Mouse (Mus musculus): ENCODE data around the gene Dbh. TPM values are rescaled to one million over a fixed set of nuclear protein-coding genes. Genes with fewer than 3 reads are reported as not detected.

Gene Dbh
- 0.88 and 2.7 TPM in 2 replicates for polyA plus RNA-seq (2012; rRNA removed)

DNA sequence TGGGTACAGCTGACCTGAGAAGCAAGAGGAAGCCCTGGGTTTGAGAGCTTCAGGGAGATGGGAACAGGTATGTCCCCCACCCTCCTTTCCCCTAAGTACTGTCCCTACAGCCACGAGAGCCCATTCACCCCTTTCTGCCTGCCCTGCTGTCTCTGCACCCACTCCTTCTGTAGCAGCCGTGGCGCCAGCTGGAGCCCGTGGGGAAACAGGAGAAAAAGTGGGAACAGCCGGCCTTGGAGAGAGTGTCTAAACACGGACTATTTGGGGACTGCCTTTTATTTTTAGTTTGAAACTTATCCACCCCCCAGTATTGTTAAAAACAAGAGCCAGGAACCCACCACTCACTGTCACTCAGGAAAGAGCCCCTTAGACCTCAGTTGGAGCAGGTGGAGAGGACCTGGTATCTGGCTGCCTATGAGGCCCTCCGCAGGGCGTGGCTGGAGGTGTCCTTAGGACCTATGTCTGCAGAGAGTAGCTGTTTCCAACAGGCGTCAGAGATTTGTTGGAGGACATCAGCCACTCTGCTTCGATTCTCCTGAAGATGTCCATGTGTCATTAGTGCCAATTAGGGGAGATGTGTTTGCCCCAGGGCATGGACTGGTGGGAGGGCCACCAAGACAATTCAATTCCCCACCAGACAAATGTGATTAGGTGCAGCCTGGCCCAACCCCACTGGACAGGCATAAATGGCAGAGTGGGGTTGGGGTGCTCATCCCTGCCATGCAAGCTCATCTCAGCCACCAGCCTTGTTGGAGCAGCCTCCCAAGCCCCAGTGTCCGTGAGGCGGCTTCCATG, at the start of gene Dbh:
TSS of gene Dbh (plus strand) at position 438 of the 795 bp plus-strand sequence.
- no peak for DNase-seq (ENCODE audit: low read depth)
- no peak for TF ChIP-seq CTCF (IDR thresholded peaks at IDR 0.05; ENCODE audit: borderline replicate concordance, extremely low read depth, insufficient read depth, insufficient read length)
- no peak for TF ChIP-seq POLR2A (IDR thresholded peaks at IDR 0.05; ENCODE audit: borderline replicate concordance, extremely low read depth, insufficient read depth, insufficient read length, poor library complexity, severe bottlenecking)

DNA sequence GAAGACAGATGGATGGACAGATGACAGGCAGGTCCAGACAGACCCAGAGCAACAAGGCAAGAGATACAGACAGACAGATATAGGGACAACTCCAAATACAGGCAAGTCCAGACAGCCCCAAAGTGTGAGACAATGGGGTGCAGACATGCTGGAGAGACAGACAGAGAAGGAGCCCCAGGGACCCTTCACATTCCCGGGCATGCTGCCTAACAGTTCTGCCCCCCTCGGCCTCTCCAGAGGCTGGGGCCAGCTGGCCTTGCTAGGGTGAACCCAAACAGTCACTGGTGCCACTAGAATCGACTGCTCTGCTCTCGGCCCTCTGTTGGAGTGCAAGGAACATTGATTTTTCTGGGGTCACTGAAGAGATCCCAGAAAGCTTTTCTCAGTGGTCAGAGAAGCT, 46.6 kb upstream of the Dbh start:
- no peak for DNase-seq (ENCODE audit: low read depth)
- TF ChIP-seq CTCF (IDR thresholded peaks at IDR 0.05; ENCODE audit: borderline replicate concordance, extremely low read depth, insufficient read depth, insufficient read length): no peak
- TF ChIP-seq POLR2A (IDR thresholded peaks at IDR 0.05; ENCODE audit: borderline replicate concordance, extremely low read depth, insufficient read depth, insufficient read length, poor library complexity, severe bottlenecking): no peak

DNA sequence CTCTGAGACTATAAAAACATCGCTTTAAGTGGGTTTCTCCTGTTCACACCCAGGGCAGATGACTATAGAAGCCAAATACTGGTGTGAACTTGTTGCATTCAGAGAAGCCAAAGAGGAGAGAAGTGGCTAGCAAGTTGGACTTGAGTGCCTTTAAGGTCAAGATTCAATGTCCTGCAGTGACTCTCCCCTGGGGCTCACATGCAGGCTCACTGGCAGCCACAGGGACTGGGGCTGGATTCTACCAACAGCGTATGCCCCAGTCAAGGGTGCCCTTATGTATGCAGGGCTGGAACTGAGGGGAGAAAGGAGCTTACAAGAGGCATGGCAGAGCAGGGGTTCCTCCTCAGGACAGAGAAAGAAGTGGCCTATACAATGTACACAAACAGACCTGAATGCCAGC, 45.3 kb upstream of the Dbh start:
- DNase-seq (ENCODE audit: low read depth): no peak

DNA sequence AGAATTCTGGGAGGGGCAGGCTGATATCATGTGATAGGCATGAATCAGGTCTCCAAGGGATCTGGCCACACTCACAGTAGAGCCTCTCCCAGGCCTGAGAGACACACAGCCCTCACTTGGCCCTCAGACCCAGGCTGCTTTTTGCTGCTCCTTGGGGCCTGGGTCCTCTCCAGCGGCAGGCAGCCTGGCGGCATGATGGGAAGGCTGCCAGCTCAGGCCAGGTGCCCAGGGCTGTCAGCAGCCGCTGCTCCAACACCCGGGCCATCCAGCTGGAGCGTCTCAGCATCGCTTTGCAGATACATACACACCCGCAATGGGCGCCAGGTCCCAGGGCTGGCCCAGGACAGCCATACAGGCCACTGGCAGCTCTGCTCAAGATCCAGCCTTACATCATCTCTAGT, 44.8 kb upstream of the Dbh start:
- peak; percentile 76 for DNase-seq (ENCODE audit: low read depth)
- no peak for TF ChIP-seq POLR2A (IDR thresholded peaks at IDR 0.05; ENCODE audit: borderline replicate concordance, extremely low read depth, insufficient read depth, insufficient read length, poor library complexity, severe bottlenecking)
- no peak for TF ChIP-seq CTCF (IDR thresholded peaks at IDR 0.05; ENCODE audit: borderline replicate concordance, extremely low read depth, insufficient read depth, insufficient read length)

More for the DNA sequence above, 45.3 kb upstream of the Dbh start:
- TF ChIP-seq POLR2A (IDR thresholded peaks at IDR 0.05; ENCODE audit: borderline replicate concordance, extremely low read depth, insufficient read depth, insufficient read length, poor library complexity, severe bottlenecking) (no peak), CTCF (IDR thresholded peaks at IDR 0.05; ENCODE audit: borderline replicate concordance, extremely low read depth, insufficient read depth, insufficient read length) (no peak)

DNA sequence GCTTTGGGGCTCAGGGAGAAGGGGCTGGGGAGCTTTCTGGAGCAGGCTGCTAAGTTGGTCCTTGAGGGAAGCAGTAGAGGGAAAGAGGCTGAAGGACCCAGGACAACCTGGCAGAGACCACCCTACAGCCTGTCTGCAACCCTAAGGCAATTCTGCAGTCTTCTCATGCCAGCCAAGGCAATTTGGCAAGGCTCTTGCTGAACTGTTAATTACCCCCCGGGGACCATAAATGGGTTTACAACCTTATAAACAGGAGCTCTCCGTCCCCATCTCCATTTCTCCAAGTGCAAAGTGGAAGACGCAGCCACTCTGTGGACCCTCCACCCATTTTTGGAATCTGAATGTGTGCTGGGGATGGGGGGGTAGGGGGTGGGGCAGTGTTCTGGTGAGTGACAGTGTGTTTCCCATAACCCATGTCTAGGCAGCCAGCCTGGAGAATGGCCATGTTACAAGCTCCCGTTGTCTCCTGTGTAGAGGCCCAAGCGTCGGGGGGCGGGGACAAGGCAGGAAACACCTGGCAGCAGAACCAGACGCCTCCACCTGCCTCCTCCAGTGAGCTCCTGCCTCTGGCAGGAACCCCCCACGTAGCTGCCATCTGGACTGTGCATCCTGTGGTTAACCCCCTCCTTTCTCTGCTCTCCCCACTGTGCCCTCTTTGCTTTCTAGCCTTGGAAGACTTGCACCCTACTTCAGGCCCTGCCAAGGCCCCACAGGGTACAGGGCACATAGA, 43.2 kb upstream of the Dbh start:
- peak; percentile 73 for DNase-seq (ENCODE audit: low read depth)
- TF ChIP-seq CTCF (IDR thresholded peaks at IDR 0.05; ENCODE audit: borderline replicate concordance, extremely low read depth, insufficient read depth, insufficient read length): no peak
- TF ChIP-seq POLR2A (IDR thresholded peaks at IDR 0.05; ENCODE audit: borderline replicate concordance, extremely low read depth, insufficient read depth, insufficient read length, poor library complexity, severe bottlenecking): no peak

DNA sequence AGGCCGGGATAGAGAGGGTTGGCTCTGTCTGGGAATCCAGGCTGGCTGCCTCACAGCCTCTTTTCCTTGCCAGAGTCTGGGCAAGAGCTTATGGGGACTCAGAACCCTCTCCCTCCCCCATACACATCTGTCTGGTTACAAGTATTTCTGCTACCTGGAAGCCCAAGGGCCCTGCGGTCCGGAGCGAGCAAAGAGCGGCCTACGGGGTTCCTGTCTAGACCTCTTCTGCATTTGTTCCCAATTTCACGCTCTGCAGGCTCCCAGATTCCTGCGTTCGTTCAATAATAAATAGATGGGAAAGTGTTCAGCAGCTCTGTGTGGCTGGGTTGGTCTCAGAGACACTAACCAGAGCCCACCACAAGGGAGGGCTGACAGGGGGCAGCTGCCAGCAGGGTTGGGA, 42.5 kb upstream of the Dbh start:
- peak; percentile 7 for DNase-seq (ENCODE audit: low read depth)
- TF ChIP-seq CTCF (IDR thresholded peaks at IDR 0.05; ENCODE audit: borderline replicate concordance, extremely low read depth, insufficient read depth, insufficient read length) (no peak), POLR2A (IDR thresholded peaks at IDR 0.05; ENCODE audit: borderline replicate concordance, extremely low read depth, insufficient read depth, insufficient read length, poor library complexity, severe bottlenecking) (no peak)

DNA sequence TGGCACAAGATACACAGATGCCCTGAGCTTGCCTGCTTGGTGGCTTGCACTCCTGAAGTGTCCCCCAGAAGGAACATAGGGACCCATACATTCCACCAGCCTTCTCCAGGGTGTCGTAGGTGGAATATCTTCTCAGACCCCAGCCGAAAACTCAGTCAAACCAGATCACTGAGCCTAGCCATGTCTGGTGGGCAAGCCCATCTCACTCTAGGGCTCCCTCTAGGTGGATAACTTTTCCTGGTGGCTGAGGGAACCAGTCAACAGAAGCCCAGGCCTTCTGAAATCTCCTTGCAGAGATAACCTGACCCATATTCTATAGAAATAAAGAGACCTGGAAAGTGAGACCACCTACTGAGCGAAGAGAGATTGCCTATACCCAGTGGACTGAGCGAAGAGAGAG, 41.9 kb upstream of the Dbh start:
- no peak for DNase-seq (ENCODE audit: low read depth)
- TF ChIP-seq POLR2A (IDR thresholded peaks at IDR 0.05; ENCODE audit: borderline replicate concordance, extremely low read depth, insufficient read depth, insufficient read length, poor library complexity, severe bottlenecking) (no peak), CTCF (IDR thresholded peaks at IDR 0.05; ENCODE audit: borderline replicate concordance, extremely low read depth, insufficient read depth, insufficient read length) (no peak)

DNA sequence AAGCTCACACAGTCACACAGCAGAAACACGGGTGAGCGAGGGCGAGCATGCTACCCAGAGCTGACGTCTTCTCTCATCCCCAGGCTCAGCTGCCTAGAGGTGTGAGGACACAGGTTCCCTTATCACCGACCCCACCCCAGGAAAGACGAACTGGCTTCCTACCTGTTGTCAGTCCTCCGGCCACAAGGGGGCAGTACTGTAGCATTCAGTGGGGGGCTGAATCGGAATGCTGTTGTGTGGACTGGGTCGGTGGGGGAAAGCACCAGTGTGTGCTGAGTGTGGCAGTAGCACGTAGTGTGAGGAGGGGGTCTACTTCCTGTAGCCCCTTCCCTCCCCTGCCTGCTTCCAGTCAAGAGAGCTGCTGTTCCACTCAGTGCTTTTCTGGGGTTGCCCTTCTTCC, 39.1 kb upstream of the Dbh start:
- TF ChIP-seq CTCF (IDR thresholded peaks at IDR 0.05; ENCODE audit: borderline replicate concordance, extremely low read depth, insufficient read depth, insufficient read length): peak; percentile 60; the same call in 1 of the 2 replicates
- no peak for TF ChIP-seq POLR2A (IDR thresholded peaks at IDR 0.05; ENCODE audit: borderline replicate concordance, extremely low read depth, insufficient read depth, insufficient read length, poor library complexity, severe bottlenecking)
- no peak for DNase-seq (ENCODE audit: low read depth)

DNA sequence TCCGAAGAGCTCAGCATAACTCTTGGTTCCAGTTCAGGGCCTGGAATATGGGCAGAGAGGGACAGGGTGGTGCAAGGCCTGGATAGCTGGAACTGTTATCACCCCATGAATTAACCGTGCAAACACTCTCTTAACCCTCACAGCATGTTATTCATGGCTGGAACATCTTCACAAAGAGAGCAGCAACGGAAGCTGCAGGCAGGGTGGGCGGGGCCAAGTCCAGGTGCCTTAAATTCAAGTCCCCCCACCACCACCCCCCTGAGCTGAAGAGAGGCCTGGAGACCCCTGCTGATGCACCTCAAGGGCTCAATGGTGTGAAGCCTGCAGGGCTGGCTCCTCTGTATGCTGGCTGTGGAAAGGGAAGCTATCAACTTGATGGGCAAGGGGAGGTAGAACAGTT, 38.5 kb upstream of the Dbh start:
- TF ChIP-seq POLR2A (IDR thresholded peaks at IDR 0.05; ENCODE audit: borderline replicate concordance, extremely low read depth, insufficient read depth, insufficient read length, poor library complexity, severe bottlenecking) (no peak), CTCF (IDR thresholded peaks at IDR 0.05; ENCODE audit: borderline replicate concordance, extremely low read depth, insufficient read depth, insufficient read length) (no peak)
- DNase-seq (ENCODE audit: low read depth): no peak

DNA sequence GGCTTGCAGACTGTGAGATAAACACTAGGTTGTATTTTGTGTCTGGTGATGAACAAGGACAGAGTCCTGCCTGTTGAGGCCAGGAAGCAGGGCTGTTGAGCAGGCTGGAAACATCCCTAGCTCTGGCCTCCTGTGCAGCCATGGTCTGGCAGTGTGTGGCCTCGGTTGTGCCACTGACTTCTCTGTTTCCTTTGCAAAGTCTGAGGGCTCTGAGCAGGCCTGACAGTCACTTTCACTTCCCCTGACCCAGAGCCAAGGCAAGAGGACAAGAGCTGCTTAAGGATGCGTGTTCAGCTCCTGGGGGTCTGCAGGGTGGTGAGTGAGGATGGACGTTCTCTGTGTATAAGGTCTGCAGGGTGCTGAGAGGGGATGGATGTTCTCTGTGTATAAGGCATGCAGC, 36.0 kb upstream of the Dbh start:
- DNase-seq (ENCODE audit: low read depth): no peak
- TF ChIP-seq POLR2A (IDR thresholded peaks at IDR 0.05; ENCODE audit: borderline replicate concordance, extremely low read depth, insufficient read depth, insufficient read length, poor library complexity, severe bottlenecking) (no peak), CTCF (IDR thresholded peaks at IDR 0.05; ENCODE audit: borderline replicate concordance, extremely low read depth, insufficient read depth, insufficient read length) (no peak)

DNA sequence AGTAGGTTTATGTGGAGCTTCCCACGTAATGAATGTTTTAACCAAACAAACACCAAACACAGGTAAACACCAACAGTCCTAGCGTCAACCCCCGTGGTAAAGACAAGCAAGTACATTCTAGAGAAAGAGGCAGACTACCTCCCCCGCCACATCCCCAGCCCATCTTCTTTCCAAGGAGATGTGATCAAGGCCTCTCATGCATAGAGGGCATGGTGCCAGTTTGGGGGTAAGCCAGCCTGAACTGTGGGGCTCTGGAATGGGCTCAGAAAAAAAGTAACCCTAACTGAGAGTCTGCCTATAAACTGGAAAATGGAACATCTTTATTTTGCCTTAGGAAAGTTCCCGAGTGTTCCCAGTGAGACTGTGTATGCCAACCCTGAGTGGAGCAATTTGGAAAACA, 29.1 kb upstream of the Dbh start:
- no peak for TF ChIP-seq CTCF (IDR thresholded peaks at IDR 0.05; ENCODE audit: borderline replicate concordance, extremely low read depth, insufficient read depth, insufficient read length)
- no peak for TF ChIP-seq POLR2A (IDR thresholded peaks at IDR 0.05; ENCODE audit: borderline replicate concordance, extremely low read depth, insufficient read depth, insufficient read length, poor library complexity, severe bottlenecking)
- no peak for DNase-seq (ENCODE audit: low read depth)

All from brain, embryonic 14.5 days (tissue).